Mouse (Mus musculus): ENCODE measurements around the gene Spire2.

GRCm38 (mm10) chr8:123332262-123333090 is at the start of gene Spire2:
- TF ChIP-seq CTCF (IDR thresholded peaks at IDR 0.05; ENCODE audit: low read depth, low read length), result no peak
- no peak for TF ChIP-seq TAL1 (conservative IDR thresholded peaks at IDR 0.05; ENCODE audit: low read depth, low read length)
- TF ChIP-seq GATA1 (IDR thresholded peaks at IDR 0.05; ENCODE audit: borderline replicate concordance, low read length), result no peak
- no peak for TF ChIP-seq POLR2AphosphoS5 (IDR thresholded peaks at IDR 0.05; ENCODE audit: insufficient replicate concordance, low read depth, low read length)
